Mouse (Mus musculus) layer of hippocampus, adult 8-10 months (tissue): ENCODE measurements around the gene Slc9a9. TPM values are rescaled to one million over a fixed set of nuclear protein-coding genes. Genes with fewer than 3 reads are reported as not detected.
A peak's percentile ranks its signal among the peaks of the same experiment; 100 is the strongest.

ENCODE experiments used
- DNase-seq, 2 experiments: peaks; one replicate each; pipeline ENCODE4 v3.0.0; 2022; ENCODE audit warnings: low spot score in 2 of 2
- total RNA-seq, 4 experiments: library from RNA; stranded (reverse); gene quantifications; 2 replicates each; pipeline ENCODE4 v1.2.4; 2022

The Slc9a9 gene
- total RNA-seq, 4 experiments from 2014 or later = 15.3 to 22.8 (median 19.3) TPM

DNA sequence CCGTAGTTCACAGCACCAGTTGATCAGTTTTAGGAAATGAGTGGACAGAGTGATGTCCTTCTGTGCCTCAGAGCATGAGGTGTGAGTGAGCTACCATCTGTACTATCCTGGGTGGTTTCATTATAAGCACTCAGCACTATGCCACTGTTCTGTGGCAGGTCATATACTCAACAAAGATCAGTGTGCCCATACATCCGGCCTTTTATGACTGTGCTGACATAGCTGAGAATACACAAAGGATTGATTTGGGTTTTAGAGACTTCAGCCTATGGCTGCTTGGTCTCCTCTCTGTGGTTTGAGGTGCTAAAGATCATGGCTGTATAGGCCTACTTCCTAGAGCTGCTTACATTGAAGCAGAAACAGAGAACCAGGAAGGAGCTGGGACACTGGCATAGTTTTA is 12.6 kb downstream of the Slc9a9 start:
- DNase-seq = no peak

DNA sequence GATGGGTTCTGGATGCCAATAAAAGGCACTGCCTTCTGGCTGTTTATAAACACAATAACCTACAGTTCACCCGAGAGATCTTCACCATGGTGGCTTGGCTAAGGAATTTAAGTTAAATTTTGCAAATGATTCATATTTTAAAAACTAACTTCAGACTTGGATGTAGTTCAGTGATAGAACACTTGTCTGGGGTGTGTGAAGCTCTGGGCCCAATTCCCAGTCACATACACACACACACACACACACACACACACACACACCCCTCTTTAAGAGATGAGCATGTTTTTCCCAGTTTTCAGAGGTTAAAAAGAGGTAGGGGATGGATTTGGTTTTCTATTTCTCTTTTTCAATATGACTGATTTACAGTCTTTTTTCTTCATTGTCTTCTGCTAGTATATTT is 15.9 kb downstream of the Slc9a9 start:
- DNase-seq = no peak

DNA sequence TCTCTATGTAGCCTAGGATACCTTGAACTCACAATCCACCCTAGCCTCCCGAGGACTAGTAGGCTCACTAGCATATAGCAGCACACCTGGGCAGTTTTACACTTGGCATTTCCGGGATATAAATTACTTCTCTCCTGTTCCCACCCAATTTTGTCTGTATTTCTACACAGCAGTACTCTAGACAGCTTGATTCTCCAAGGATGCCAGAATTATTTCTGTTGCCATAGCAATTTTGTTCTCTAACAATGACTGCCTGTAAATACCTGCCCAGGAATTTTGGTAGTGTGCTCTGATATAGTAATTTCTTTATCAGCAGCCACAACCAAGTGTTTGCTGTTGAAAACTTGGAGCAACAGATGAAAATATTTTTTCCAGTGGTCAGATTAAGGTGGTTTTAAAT is 16.7 kb downstream of the Slc9a9 start:
- no peak for DNase-seq

DNA sequence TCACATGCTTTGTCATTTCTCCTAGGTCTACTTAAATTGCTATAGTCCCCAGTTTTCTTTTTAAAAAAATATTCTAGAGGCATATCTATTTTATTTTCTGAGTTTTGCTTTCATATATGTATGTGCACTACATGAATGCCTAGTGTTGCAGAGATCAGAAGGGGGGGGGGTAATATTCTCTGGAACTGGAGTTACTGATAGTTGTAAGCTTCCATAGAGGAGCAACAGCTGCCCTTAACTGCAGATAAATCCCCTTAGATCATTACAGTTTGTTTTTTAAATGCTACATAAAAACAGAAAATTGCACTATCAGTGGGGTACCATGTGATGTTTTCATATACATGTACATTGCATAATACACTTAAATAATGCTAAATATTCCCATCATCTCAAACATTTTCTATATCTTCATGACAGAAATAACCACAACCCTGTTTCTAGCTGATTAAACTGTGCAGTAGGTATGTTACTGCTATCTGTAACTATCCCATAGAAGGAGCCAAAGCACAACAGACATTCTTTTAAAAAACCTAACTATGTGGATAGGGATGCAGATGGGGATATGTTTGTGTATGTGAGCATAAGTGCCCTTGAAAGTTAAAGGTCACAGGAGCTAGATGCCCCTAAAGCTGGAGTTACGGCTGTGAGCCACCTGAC is 17.6 kb downstream of the Slc9a9 start:
- no peak for DNase-seq

DNA sequence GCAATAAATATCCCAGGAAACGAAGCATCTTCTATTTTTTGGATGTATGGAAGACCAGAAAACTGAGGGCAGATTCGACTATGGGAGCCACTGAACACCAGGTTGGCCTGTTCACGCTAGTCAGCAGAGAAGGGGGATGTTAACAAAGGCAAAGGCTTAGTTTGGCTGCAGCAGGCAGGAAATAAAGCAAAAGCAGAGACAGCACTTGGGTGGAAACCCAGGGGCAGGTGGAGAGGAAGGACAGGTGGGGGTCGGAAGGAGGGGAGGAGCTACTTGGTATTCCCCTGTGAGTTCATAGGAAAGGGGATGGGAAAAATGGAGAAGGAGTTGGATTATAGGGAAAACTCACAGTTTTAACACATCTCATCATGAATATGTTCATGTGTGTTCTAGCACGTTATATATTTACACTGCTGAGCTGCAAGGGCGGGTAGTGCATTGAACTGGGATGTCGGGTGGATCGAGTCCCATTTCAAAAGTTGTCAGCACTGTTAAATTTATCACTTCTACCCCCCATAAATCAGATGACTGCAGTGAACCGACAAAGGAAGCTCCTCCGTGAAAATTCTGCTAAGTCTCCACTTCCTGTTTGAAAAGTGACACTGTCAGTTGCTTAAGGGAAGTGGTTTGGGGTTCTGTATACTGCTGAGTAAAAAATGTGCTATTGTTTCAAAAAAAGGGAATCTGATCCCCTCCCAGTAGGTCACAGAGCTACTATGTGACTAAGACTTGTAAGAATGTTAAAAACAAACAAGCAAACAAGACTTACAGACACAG is 21.8 kb downstream of the Slc9a9 start:
- no peak for DNase-seq

DNA sequence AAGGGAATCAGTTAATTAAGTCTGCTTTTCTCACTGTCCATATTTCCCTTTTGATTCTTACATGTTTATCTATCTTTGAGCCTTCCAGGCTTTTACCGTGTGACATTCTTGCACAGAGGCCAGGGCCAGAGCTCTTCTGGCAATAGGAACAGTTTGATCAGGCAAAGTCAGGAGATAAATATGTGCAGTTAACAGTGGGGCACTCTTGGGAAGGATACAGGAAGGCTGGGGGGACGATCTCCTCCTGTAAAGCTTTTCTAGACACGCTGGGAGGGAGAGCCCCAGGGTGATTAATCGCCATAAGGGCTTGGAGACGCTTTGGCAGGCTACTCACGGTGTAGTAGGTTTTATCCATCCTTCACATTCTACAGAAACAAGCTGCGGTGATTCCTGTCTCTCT is 22.4 kb downstream of the Slc9a9 start:
- DNase-seq = no peak

DNA sequence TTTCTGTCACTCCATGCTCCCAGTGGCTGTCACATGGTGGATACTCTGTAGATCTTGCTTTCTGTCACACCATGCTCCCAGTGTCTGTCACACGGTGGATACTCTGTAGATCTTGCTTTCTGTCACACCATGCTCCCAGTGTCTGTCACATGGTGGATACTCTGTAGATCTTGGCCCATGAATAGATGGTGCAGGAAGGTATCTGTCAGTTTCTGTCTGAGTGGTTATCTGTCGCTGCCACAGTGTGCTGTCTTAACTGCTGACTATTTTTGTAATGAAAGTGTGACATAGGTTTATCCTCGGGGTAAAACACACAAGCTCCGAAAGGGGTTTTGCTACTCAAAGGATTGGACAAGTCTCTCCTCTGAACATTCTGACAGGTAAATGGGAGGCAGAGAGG is 24.5 kb downstream of the Slc9a9 start:
- DNase-seq = no peak

DNA sequence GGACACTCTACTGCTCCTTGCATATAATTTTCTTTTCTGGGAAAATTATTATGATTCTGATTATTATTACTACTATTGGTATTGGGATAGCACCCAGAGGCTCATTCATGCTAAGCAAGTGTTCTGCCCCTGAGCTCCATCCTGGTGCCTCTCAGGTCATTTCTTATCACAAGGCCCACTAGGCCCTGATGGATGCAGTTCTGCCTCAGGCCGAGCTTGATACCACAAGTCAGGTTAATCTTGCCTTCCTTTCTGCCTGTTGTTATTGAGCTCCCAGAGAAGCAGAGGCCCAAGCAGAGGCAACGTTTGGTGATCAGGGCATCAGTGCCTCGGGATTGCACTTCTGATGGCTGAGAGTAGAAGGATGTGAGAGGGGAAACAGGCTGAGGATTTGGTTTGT is 25.3 kb downstream of the Slc9a9 start:
- DNase-seq = no peak

DNA sequence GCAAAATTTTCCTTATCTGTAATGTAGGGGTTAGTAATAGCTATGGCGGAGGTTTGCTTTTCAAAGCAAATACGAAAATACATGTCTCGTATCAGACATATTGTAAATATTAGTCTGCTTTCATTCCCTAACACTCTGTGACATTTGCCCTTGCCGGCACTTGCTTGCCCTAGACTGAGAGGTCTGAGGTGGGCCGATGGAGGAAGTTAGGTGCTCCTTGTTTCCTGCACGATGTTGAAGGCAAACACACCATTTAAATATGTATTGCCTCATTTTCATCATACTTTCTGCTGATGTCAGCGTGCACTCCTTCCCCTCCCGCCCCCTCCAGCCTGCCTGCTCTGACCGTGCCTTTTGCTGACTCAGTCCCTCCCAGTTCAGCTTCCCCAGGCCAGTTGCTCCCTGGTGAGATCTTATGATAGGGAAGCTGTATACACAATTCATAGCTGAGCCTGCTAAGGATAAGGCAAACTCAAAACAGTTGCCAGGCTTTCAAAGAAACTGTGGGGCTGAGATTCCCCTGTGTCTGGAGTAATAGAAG is 26.9 kb downstream of the Slc9a9 start:
- DNase-seq = no peak

DNA sequence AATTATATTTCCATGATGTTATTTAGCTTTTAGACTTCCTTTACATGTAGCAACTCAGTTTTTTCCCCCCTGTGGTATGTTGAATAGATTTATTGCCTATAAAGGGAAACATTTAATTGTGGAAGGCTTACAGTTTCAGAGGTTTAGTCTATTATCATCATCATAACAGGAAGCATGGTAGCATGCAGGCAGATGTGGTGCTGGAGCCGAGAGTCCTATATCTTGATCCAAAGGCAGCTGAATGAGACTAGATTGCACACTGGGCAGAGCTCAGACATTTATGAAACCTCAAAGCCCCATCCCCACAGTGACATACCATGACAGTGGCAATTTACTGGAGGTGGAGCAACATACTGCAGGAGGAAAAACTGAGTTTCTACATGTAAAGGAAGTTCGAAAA is 28.5 kb downstream of the Slc9a9 start:
- no peak for DNase-seq

DNA sequence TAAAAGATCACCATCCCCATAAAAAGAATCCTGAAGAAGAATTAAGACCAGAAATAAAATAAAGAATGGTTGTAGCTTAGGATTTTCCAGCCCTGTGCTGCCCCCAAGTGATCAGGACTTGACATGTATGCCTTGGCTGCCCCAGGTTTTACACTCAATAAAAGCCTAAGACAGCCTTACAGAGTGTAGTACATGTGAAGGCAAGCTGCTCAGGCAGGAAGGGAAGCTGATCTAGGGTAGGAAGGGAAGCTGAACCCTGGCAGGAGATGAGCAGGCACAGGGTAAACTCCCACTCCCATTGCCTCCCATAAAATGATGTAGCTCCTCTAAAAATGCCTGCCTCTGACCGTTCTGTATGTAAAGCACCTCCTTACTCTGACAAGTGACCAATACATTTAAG is 30.8 kb downstream of the Slc9a9 start:
- peak; percentile 28 to 55 for DNase-seq

DNA sequence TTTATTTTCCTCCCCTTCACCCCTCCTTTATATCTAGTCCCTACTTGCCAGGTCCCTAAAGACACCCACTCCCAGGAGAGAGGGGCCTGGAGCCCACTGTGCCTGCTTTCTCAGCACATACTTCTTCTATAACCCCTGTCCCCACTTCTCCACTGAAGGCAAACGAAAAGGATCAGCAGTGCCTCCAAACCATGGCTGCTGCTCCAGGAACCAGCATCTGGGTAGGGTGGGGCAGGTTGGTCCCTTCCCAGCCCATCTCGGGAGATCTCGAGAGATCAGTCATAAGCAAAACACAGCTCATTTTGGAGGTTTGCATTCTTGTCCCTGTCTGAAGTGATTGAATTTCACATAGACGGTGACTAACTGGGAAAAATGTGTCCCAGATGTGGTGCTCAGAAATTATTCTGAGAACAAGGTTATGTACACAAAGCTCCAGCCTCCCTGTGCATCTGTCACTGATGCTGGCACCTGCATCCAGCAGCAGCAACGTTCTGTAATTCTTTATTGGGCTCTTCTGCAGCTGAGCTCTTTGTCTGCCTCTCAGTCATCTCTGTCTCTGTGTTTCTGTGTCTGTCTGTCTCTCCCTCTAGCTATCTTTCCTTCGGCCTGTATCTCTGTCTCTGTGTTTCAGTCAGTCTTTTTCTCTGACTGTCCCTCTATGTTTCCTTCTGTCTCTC is 31.6 kb downstream of the Slc9a9 start:
- no peak for DNase-seq

DNA sequence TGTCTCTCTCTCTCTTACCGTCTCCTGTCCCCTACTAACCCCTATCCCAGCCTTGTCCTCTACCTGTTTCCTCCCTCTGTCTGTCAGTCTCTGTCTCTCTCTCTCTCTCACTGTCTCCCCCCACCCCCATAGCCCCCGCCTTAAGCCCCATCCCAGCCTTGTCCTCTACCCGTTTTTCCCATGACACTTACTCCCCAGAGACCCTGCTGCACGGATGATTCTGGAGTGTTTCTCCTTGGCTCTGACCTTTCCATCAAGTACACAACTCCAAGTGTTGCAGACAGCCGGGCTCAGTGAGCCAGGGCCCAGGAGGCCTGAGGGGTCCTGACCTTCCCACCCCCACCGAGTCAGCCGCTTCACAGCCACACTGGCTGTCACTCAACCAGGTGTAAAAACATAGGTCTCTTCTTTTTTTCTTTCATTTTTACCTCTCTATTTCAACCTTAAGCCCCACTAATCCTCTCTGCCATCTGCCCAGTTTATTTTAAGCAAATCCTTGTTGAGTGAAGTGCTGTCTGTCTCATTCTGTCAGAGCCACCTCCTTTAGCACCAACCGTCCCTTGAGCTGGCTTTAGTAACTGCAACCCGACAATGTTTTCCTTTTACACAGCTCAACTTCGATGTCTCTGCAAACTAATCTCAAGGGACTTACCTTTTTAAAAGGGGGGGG is 32.4 kb downstream of the Slc9a9 start:
- no peak for DNase-seq

DNA sequence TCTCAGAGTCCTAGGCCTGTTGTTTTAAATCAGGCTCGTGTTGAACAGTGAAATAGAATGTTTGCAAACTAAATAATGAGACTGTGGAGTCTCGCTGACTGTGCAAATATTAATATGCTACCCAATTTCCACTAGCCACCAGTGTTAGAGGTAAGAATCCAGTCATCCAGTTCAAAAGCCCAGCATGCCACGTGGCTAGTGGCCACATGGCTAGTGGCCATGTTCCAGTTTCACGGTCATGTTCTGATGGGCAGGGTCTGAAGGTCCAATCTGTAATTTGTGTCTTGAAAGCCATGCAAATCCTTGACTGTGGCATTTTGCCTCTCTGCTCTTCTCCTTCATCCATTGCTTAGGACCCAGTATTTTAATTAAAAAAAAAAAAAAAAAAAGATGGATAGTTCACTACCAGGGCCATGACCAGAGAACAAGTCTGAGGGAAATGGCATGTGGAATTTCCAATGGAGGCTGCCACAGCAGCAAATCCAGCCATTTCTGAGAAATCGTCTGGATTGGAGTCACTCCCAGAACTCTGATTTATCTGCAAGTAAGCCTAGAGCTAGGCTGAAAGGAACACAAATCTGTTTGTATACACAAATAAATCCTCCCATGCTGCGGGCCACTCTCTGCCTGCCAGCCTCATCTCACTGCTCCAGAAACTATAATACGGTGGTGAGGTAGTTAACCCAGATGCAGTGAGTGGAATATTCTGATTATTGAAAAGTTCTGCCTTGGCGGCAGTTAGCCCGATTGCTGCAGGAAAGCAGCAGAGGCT is 35.5 kb downstream of the Slc9a9 start:
- DNase-seq = peak in 1 of 2 experiments; percentile 30

DNA sequence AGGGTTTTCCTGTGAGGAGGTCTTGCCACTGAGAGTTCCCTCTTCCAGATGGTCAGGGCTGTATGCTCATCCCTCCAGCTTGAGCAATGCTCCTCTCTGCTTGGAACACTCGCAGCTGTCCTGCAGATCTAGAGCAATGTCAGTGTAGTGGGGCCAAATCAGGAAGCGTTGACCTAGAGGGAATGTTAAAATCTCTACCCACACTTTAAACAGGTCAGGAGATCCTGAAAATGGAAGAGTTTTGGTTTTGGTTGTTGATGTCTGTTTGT is 36.0 kb downstream of the Slc9a9 start:
- DNase-seq = no peak

DNA sequence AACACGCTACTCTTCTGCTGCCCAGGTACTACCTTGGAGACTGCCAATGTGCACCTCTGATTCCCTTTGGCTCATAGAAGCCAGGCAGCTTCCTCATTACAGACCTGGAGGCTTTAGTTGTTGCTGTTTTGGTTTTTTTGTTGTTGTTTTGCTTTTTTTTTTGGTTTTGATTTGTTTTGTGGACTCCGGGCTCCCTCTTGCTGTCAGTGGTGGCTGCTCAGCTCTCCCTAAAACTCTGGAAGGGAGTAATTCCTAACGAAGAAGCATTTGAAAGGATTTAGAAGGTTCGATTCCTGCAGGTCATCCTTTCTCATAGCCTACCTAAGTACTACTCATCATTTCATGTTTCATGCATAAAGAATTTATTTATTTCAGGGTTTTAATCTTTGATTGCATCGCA is 42.4 kb downstream of the Slc9a9 start:
- DNase-seq = no peak

DNA sequence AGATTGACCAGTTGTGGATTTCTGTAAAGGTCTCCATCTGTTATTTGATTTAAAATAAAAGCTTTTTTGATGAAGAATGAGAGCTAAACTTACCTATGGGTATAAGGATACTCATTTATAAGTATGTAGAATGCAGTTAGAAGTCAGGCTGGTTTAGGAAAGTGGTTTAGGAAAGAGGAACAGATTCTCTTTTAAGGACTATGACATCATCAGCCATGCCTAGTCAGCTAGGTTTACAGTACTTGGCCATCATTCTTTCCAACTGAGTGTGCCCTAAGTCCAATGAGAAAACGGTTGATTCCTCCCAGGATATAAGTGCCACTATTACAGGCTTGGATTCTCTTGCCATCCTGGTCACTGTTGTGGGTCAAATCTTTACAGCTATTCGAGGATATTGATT is 47.0 kb downstream of the Slc9a9 start:
- DNase-seq = no peak

DNA sequence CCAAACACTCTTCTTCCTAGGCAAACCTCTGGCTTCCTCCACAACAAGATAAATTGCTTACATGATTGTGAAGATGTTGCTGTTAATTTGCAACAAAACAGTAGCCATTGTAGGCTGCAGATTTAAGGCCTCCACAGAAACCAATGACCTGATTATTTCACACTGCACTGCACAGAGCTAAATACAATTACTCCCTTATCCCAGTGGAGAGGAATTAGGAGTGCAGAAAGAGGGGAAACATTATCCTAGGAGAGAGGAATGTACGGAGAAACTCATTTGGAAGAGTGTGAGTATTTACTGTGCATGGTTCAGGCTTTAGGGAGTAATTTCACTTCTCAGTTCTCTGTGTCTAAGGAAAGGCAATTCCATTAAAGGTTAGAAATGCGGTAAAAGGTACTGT is 53.9 kb downstream of the Slc9a9 start:
- no peak for DNase-seq

DNA sequence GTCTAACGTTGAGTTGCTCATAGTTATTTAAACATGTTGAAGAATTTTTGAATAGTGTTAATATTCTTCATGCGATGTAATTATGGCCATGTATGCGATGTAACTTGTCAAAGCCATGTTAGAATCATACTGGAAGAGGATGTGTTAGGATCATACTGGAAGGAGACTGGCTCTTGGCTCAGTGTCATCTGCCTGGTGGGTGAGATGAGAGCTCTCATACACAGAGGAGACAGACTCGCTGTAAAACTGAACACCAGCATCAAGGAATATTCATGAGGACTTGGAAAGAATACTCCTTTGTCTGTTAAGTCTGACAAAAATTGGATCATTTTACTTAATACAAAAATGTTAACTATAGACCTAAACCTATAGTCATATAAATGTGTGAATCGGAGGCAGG is 55.4 kb downstream of the Slc9a9 start:
- no peak for DNase-seq

DNA sequence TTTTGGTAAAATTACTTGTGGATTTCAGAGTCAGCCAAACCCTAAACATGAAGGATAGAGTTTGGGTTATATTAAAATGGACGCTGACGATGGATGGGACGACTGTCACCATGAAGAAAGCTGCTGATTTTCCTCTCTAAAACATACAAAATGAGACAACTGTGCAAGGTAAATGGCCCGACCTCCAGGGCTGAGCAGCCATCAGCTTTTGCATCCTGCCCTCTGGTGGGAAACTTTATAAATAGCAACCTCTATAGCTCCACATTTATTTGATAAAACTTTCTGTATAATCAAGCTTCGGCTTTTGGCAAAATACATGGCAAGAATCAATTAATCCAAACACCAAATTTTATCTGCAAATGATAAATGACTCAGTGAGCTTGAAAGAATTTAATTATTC is 57.7 kb downstream of the Slc9a9 start:
- DNase-seq = no peak

DNA sequence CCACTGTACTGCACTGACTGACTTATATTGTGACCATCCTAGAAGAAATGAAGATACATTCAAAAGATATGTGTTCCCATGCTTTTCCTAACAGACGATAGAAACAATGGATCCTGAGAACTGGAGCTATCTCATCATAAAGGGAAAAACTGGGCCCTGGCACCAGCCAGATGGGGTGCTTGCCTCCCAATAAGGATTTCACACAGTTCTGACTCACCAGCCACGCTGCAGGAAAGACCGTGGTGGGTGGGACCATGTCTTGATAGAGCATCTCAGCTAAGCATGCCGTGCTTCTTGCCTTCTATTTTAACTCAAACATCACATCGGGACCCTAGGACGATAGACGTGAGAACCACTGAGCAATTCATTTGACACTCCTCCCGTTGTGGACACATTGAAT is 60.7 kb downstream of the Slc9a9 start:
- no peak for DNase-seq
